Mouse (Mus musculus): ENCODE measurements around the gene Sgpp2. TPM values are rescaled to one million over a fixed set of nuclear protein-coding genes. Genes with fewer than 3 reads are reported as not detected.

Sgpp2 gene
- polyA plus RNA-seq, 1 experiment from 2014 or later, result 32.1 TPM

GRCm38 (mm10) chr1:78419593-78419992 lies 109.4 kb downstream of the Sgpp2 start:
- no peaks in the 10 kb centered on the region for H3K27me3 ChIP-seq (ENCODE audit: control insufficient read depth, insufficient read depth, low read length)
- H3K9ac ChIP-seq (replicated peaks; ENCODE audit: low read depth, low read length), result no peak overlapping the region
- no peak overlapping the region for H3K4me2 ChIP-seq (replicated peaks; ENCODE audit: low read depth, low read length)
- no peaks in the 10 kb centered on the region for H3K4me1 ChIP-seq (ENCODE audit: control insufficient read depth, insufficient read depth, low read length)
- H3K27ac ChIP-seq (ENCODE audit: low read length), result no peak overlapping the region
- no peaks in the 10 kb centered on the region for H3K9me3 ChIP-seq (ENCODE audit: control insufficient read depth, low read depth, low read length)
- peak; percentile 60 for ATAC-seq (ENCODE audit: insufficient number of reproducible peaks, insufficient read depth, low FRiP score, low read depth)
- WGBS, result 48% methylated on average over 4 of the region's 4 CpGs
- H3K36me3 ChIP-seq (ENCODE audit: control insufficient read depth, insufficient read depth, low read length), result peaks cover 2% of the 10 kb centered on the region; the same call in 1 of the 2 replicates
- H3K4me3 ChIP-seq (ENCODE audit: low read depth, low read length), result no peak overlapping the region

GRCm38 (mm10) chr1:78420271-78420670 lies 110.1 kb downstream of the Sgpp2 start:
- 89% methylated on average over 6 of the region's 6 CpGs for WGBS
- Histone ChIP-seq H3K9ac (replicated peaks; ENCODE audit: low read depth, low read length) (no peak overlapping the region), H3K27ac (ENCODE audit: low read length) (no peak overlapping the region), H3K4me1 (ENCODE audit: control insufficient read depth, insufficient read depth, low read length) (no peaks in the 10 kb centered on the region), H3K9me3 (ENCODE audit: control insufficient read depth, low read depth, low read length) (no peaks in the 10 kb centered on the region), H3K36me3 (ENCODE audit: control insufficient read depth, insufficient read depth, low read length) (peaks cover 2% of the 10 kb centered on the region; the same call in 1 of the 2 replicates), H3K27me3 (ENCODE audit: control insufficient read depth, insufficient read depth, low read length) (no peaks in the 10 kb centered on the region), H3K4me3 (ENCODE audit: low read depth, low read length) (no peak overlapping the region), H3K4me2 (replicated peaks; ENCODE audit: low read depth, low read length) (no peak overlapping the region)
- no peak for ATAC-seq (ENCODE audit: insufficient number of reproducible peaks, insufficient read depth, low FRiP score, low read depth)

GRCm38 (mm10) chr1:78421749-78422148 lies 111.6 kb downstream of the Sgpp2 start:
- no peak for ATAC-seq (ENCODE audit: insufficient number of reproducible peaks, insufficient read depth, low FRiP score, low read depth)
- Histone ChIP-seq H3K9ac (replicated peaks; ENCODE audit: low read depth, low read length) (no peak overlapping the region), H3K9me3 (ENCODE audit: control insufficient read depth, low read depth, low read length) (no peaks in the 10 kb centered on the region), H3K4me1 (ENCODE audit: control insufficient read depth, insufficient read depth, low read length) (no peaks in the 10 kb centered on the region), H3K27me3 (ENCODE audit: control insufficient read depth, insufficient read depth, low read length) (no peaks in the 10 kb centered on the region), H3K36me3 (ENCODE audit: control insufficient read depth, insufficient read depth, low read length) (peaks cover 2% of the 10 kb centered on the region; the same call in 1 of the 2 replicates), H3K4me3 (ENCODE audit: low read depth, low read length) (no peak overlapping the region), H3K27ac (ENCODE audit: low read length) (no peak overlapping the region), H3K4me2 (replicated peaks; ENCODE audit: low read depth, low read length) (no peak overlapping the region)
- 83% methylated on average over 5 of the region's 5 CpGs for WGBS

GRCm38 (mm10) chr1:78422576-78422975 lies 112.4 kb downstream of the Sgpp2 start:
- WGBS, result 73% methylated on average over 2 of the region's 2 CpGs
- Histone ChIP-seq H3K4me3 (ENCODE audit: low read depth, low read length) (no peak overlapping the region), H3K4me2 (replicated peaks; ENCODE audit: low read depth, low read length) (no peak overlapping the region), H3K9ac (replicated peaks; ENCODE audit: low read depth, low read length) (no peak overlapping the region), H3K9me3 (ENCODE audit: control insufficient read depth, low read depth, low read length) (no peaks in the 10 kb centered on the region), H3K4me1 (ENCODE audit: control insufficient read depth, insufficient read depth, low read length) (no peaks in the 10 kb centered on the region), H3K27me3 (ENCODE audit: control insufficient read depth, insufficient read depth, low read length) (no peaks in the 10 kb centered on the region), H3K27ac (ENCODE audit: low read length) (no peak overlapping the region), H3K36me3 (ENCODE audit: control insufficient read depth, insufficient read depth, low read length) (peaks cover 2% of the 10 kb centered on the region; the same call in 1 of the 2 replicates)
- no peak for ATAC-seq (ENCODE audit: insufficient number of reproducible peaks, insufficient read depth, low FRiP score, low read depth)

GRCm38 (mm10) chr1:78424848-78425247 lies 114.7 kb downstream of the Sgpp2 start:
- ATAC-seq (ENCODE audit: insufficient number of reproducible peaks, insufficient read depth, low FRiP score, low read depth), result no peak
- WGBS, result 56% methylated on average over 4 of the region's 4 CpGs
- no peaks in the 10 kb centered on the region for H3K4me1 ChIP-seq (ENCODE audit: control insufficient read depth, insufficient read depth, low read length)
- H3K27ac ChIP-seq (ENCODE audit: low read length), result no peak overlapping the region
- no peak overlapping the region for H3K4me2 ChIP-seq (replicated peaks; ENCODE audit: low read depth, low read length)
- H3K9me3 ChIP-seq (ENCODE audit: control insufficient read depth, low read depth, low read length), result no peaks in the 10 kb centered on the region
- no peak overlapping the region for H3K4me3 ChIP-seq (ENCODE audit: low read depth, low read length)
- H3K36me3 ChIP-seq (ENCODE audit: control insufficient read depth, insufficient read depth, low read length), result peaks cover 2% of the 10 kb centered on the region; the same call in 1 of the 2 replicates
- H3K27me3 ChIP-seq (ENCODE audit: control insufficient read depth, insufficient read depth, low read length), result no peaks in the 10 kb centered on the region
- no peak overlapping the region for H3K9ac ChIP-seq (replicated peaks; ENCODE audit: low read depth, low read length)

- H3K27ac ChIP-seq (ENCODE audit: low read length), result no peak overlapping the region
- H3K9me3 ChIP-seq (ENCODE audit: control insufficient read depth, low read depth, low read length), result no peaks in the 10 kb centered on the region
- no peak overlapping the region for H3K9ac ChIP-seq (replicated peaks; ENCODE audit: low read depth, low read length)
- peaks cover 2% of the 10 kb centered on the region; the same call in 1 of the 2 replicates for H3K36me3 ChIP-seq (ENCODE audit: control insufficient read depth, insufficient read depth, low read length)
- H3K27me3 ChIP-seq (ENCODE audit: control insufficient read depth, insufficient read depth, low read length), result no peaks in the 10 kb centered on the region
- 82% methylated on average over 7 of the region's 7 CpGs for WGBS
- no peak for ATAC-seq (ENCODE audit: insufficient number of reproducible peaks, insufficient read depth, low FRiP score, low read depth)
- no peaks in the 10 kb centered on the region for H3K4me1 ChIP-seq (ENCODE audit: control insufficient read depth, insufficient read depth, low read length)
- no peak overlapping the region for H3K4me3 ChIP-seq (ENCODE audit: low read depth, low read length)
- H3K4me2 ChIP-seq (replicated peaks; ENCODE audit: low read depth, low read length), result no peak overlapping the region
Measured at GRCm38 (mm10) chr1:78425309-78425708, 115.2 kb downstream of the Sgpp2 start.

GRCm38 (mm10) chr1:78425793-78426700 lies 115.9 kb downstream of the Sgpp2 start:
- no peaks in the 10 kb centered on the region for H3K9me3 ChIP-seq (ENCODE audit: control insufficient read depth, low read depth, low read length)
- no peak overlapping the region for H3K4me3 ChIP-seq (ENCODE audit: low read depth, low read length)
- no peak overlapping the region; the same call in 1 of the 2 replicates for H3K27ac ChIP-seq (ENCODE audit: low read length)
- peaks cover 2% of the 10 kb centered on the region; the same call in 1 of the 2 replicates for H3K36me3 ChIP-seq (ENCODE audit: control insufficient read depth, insufficient read depth, low read length)
- WGBS, result 87% methylated on average over 7 of the region's 7 CpGs
- no peak overlapping the region for H3K4me2 ChIP-seq (replicated peaks; ENCODE audit: low read depth, low read length)
- H3K9ac ChIP-seq (replicated peaks; ENCODE audit: low read depth, low read length), result no peak overlapping the region
- no peak for ATAC-seq (ENCODE audit: insufficient number of reproducible peaks, insufficient read depth, low FRiP score, low read depth)
- no peaks in the 10 kb centered on the region for H3K4me1 ChIP-seq (ENCODE audit: control insufficient read depth, insufficient read depth, low read length)
- no peaks in the 10 kb centered on the region for H3K27me3 ChIP-seq (ENCODE audit: control insufficient read depth, insufficient read depth, low read length)

GRCm38 (mm10) chr1:78426841-78427240 lies 116.7 kb downstream of the Sgpp2 start:
- Histone ChIP-seq H3K4me2 (replicated peaks; ENCODE audit: low read depth, low read length) (no peak overlapping the region), H3K27ac (ENCODE audit: low read length) (no peak overlapping the region), H3K4me1 (ENCODE audit: control insufficient read depth, insufficient read depth, low read length) (no peaks in the 10 kb centered on the region), H3K4me3 (ENCODE audit: low read depth, low read length) (no peak overlapping the region), H3K27me3 (ENCODE audit: control insufficient read depth, insufficient read depth, low read length) (no peaks in the 10 kb centered on the region), H3K9ac (replicated peaks; ENCODE audit: low read depth, low read length) (no peak overlapping the region), H3K36me3 (ENCODE audit: control insufficient read depth, insufficient read depth, low read length) (peaks cover 2% of the 10 kb centered on the region; the same call in 1 of the 2 replicates), H3K9me3 (ENCODE audit: control insufficient read depth, low read depth, low read length) (no peaks in the 10 kb centered on the region)
- no peak for ATAC-seq (ENCODE audit: insufficient number of reproducible peaks, insufficient read depth, low FRiP score, low read depth)
- 67% methylated on average over 3 of the region's 3 CpGs for WGBS

Data from stomach, embryonic 14.5 days (tissue).